Mouse (Mus musculus): Measurements from ENCODE around the gene Zdhhc22. TPM values are rescaled to one million over a fixed set of nuclear protein-coding genes. Genes with fewer than 3 reads are reported as not detected.
A peak's percentile ranks its signal among the peaks of the same experiment; 100 is the strongest.

The Zdhhc22 gene
- polyA plus RNA-seq, 1 experiment from 2014 or later: not detected

DNA sequence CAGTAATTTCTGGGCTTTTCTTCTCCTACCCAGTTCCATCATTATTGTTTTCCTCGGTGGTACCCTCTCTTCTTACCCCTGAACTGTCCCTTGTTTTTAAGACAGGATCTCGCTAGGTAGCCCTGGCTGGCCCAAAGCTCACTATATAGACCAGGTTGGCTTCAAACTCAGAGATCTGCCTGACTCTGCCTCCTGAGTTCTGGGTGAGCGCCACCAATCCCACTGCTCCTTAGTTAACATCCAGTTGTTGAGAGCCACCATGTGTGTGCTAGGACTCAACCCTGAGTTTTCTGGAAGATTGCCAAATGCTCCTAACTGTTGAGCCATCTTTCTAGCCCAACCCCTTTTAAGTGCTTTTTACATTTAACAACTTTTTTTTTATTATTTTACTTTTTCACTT lies 39.3 kb downstream of the Zdhhc22 start:
- no peak for DNase-seq

DNA sequence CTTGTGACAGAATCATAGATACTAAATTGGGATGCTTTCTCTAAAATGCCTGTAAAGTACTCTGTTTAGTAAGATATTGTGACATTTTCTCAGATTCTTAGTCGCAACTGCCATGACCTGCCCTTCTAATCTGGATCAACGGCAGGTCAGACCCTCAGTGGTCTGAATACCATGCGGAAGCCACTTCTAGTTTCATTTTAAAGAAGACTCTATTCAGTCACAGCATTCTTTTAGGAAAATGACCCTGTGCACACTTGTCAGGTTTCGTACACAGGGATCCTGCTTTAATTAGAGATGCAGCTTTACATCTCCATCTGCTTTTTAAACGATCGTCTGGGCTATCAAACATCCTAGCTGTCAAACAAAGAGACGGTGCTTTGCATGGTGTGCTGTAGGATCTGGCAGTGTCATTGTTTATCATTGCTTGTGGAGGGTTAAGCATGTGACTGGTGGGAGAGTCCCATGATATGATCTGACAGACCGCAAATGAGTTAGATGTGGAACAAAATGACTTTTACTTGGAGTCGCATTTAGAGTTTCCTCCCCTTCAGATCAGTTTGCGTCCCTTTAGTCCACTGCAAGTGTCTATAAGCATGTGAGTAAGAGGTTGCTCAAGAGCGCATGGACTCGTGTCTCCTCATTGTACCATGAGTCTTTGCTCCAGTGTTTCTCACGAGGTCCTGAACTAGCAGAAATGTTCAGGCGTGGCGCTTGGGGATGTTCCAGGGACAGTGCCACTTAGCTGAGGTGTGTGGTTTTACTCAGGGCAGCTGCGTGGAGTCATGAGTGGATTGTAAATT lies 39.9 kb downstream of the Zdhhc22 start:
- H3K9ac ChIP-seq (replicated peaks): no peak overlapping the region
- 57% methylated on average over 16 of the region's 16 CpGs for WGBS (ENCODE audit: insufficient replicate concordance)
- no peaks in the 10 kb centered on the region for H3K9me3 ChIP-seq (ENCODE audit: low read length)
- no peaks in the 10 kb centered on the region for H3K27me3 ChIP-seq (ENCODE audit: insufficient read depth, low read length)
- H3K27ac ChIP-seq (ENCODE audit: low read depth): no peak overlapping the region
- TF ChIP-seq CTCF (IDR thresholded peaks at IDR 0.05; ENCODE audit: low read depth) (no peak), EP300 (IDR thresholded peaks at IDR 0.05; ENCODE audit: low read depth) (no peak)
- ATAC-seq (no peak), DNase-seq (no peak)
- H3K4me2 ChIP-seq (ENCODE audit: low read depth, low read length): peak overlapping the region; percentile 53
- 0 out of 2 replicates have a peak overlapping the region, but pooled peaks have one; percentile 3 for H3K4me3 ChIP-seq (ENCODE audit: low read depth, low read length)
- peaks cover 20% of the 10 kb centered on the region for H3K4me1 ChIP-seq (ENCODE audit: insufficient read depth)
- peaks cover 8% of the 10 kb centered on the region for H3K36me3 ChIP-seq (replicated peaks; ENCODE audit: insufficient read depth, low read length)

More for the DNA sequence above, 39.3 kb downstream of the Zdhhc22 start:
- Histone ChIP-seq H3K36me3 (replicated peaks; ENCODE audit: insufficient read depth, low read length) (peaks cover 10% of the 10 kb centered on the region), H3K4me2 (ENCODE audit: low read depth, low read length) (peak overlapping the region; percentile 53; the same call in 1 of the 2 replicates), H3K4me1 (ENCODE audit: insufficient read depth) (peaks cover 18% of the 10 kb centered on the region), H3K9ac (replicated peaks) (no peak overlapping the region), H3K9me3 (ENCODE audit: low read length) (no peaks in the 10 kb centered on the region), H3K27ac (ENCODE audit: low read depth) (no peak overlapping the region), H3K27me3 (ENCODE audit: insufficient read depth, low read length) (no peaks in the 10 kb centered on the region), H3K4me3 (ENCODE audit: low read depth, low read length) (no peak overlapping the region)
- TF ChIP-seq EP300 (IDR thresholded peaks at IDR 0.05; ENCODE audit: low read depth): no peak
- WGBS (ENCODE audit: insufficient replicate concordance): 91% methylated on average over 3 of the region's 3 CpGs
- ATAC-seq: no peak

DNA sequence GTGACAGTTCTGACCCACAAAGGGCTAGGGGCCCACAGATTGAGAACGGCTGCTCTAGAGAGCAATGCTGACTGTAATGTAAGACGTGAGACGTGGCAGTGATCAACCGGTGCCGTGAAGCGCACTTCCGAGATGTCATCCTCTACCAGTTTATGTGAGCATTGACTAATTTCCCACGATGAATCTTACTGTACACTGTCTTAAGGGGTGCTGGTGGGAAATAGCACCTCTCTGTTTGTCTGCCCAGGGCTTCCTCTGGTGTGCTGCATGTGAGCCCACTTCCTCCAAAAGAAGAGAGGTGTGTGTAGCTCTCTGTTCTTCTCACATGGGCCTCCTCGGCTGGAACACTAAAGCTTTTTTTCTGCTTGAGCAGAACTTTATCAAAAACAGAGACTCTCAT lies 40.7 kb downstream of the Zdhhc22 start:
- H3K27me3 ChIP-seq (ENCODE audit: insufficient read depth, low read length): no peaks in the 10 kb centered on the region
- no peak overlapping the region for H3K4me3 ChIP-seq (ENCODE audit: low read depth, low read length)
- peak overlapping the region; percentile 22; the same call in 1 of the 2 replicates for H3K4me2 ChIP-seq (ENCODE audit: low read depth, low read length)
- no peak overlapping the region for H3K27ac ChIP-seq (ENCODE audit: low read depth)
- H3K9me3 ChIP-seq (ENCODE audit: low read length): no peaks in the 10 kb centered on the region
- DNase-seq (no peak), ATAC-seq (no peak)
- TF ChIP-seq EP300 (IDR thresholded peaks at IDR 0.05; ENCODE audit: low read depth) (no peak), CTCF (IDR thresholded peaks at IDR 0.05; ENCODE audit: low read depth) (no peak)
- 65% methylated on average over 9 of the region's 9 CpGs for WGBS (ENCODE audit: insufficient replicate concordance)
- peaks cover 20% of the 10 kb centered on the region for H3K4me1 ChIP-seq (ENCODE audit: insufficient read depth)
- no peak overlapping the region for H3K9ac ChIP-seq (replicated peaks)
- H3K36me3 ChIP-seq (replicated peaks; ENCODE audit: insufficient read depth, low read length): peaks cover 8% of the 10 kb centered on the region

DNA sequence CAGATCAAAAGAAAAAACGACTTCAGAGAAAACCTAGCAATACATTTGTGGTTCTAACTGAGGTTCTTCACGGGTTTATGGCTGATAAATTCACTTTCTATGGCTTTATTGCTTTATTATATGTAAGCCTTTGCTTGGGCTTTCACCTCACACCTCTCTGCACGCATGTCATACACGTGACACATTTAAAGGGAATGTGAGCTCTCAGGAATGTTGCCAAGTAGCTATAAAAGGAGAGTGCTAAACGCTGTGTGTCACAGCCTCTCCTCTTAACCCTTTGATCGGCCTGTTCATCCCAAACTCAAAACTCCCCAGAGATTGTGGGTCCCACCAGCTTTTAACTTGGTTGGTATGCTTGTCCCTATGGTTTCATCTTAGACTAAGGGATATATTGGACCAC lies 41.6 kb downstream of the Zdhhc22 start:
- no peak overlapping the region for H3K27ac ChIP-seq (ENCODE audit: low read depth)
- peak overlapping the region; percentile 94; the same call in 1 of the 2 replicates for H3K4me2 ChIP-seq (ENCODE audit: low read depth, low read length)
- no peak overlapping the region; the same call in 1 of the 2 replicates for H3K9ac ChIP-seq (replicated peaks)
- 60% methylated on average over 6 of the region's 6 CpGs for WGBS (ENCODE audit: insufficient replicate concordance)
- no peaks in the 10 kb centered on the region for H3K9me3 ChIP-seq (ENCODE audit: low read length)
- H3K27me3 ChIP-seq (ENCODE audit: insufficient read depth, low read length): no peaks in the 10 kb centered on the region
- ATAC-seq (no peak), DNase-seq (no peak)
- TF ChIP-seq EP300 (IDR thresholded peaks at IDR 0.05; ENCODE audit: low read depth): no peak
- no peak for TF ChIP-seq CTCF (IDR thresholded peaks at IDR 0.05; ENCODE audit: low read depth)
- no peak overlapping the region for H3K4me3 ChIP-seq (ENCODE audit: low read depth, low read length)
- peaks cover 20% of the 10 kb centered on the region for H3K4me1 ChIP-seq (ENCODE audit: insufficient read depth)
- 0 out of 2 replicates have a peak, but pooled peaks cover 3% of the 10 kb centered on the region for H3K36me3 ChIP-seq (replicated peaks; ENCODE audit: insufficient read depth, low read length)

DNA sequence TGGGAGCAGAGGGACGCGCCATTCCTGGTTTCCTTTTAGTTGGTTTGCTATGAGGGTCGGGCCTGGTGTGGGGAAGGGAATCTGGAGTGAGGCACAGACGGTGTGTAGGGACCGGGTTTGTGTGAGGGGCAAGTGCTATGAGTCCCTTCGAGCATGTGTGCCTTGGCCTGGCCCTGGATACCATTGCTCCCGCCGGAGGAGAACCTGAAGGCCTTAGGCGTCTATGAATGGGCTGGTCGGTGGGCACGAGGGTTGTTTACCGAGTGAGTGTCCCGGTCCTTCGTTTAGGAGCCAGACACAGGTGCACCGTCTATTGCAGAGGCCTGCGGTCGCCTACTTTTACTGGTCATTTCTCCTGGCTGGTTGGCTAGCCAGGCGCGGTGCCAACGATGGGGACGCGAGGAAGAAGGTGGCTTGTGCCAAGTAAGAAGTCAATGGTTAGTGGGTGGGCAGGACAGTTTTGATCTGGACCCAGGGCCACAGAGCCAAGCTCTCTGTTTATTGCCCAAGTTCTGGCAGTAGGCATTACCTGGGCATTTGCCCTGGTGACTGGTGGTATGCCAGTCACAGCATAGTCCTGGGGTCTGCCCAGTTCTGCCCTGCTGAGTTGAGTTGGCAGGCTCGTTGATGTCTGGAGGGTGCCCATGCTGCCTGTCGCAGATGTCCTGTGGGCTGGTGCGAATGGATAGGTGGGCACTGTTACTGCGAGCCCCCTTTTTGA lies 42.4 kb downstream of the Zdhhc22 start:
- ATAC-seq: peak; percentile 9; the same call in 1 of the 2 replicates
- peaks cover 20% of the 10 kb centered on the region for H3K4me1 ChIP-seq (ENCODE audit: insufficient read depth)
- 0 out of 2 replicates have a peak, but pooled peaks cover 2% of the 10 kb centered on the region for H3K36me3 ChIP-seq (replicated peaks; ENCODE audit: insufficient read depth, low read length)
- H3K9ac ChIP-seq (replicated peaks): peak overlapping the region; percentile 89
- peak overlapping the region; percentile 94 for H3K4me2 ChIP-seq (ENCODE audit: low read depth, low read length)
- H3K27ac ChIP-seq (ENCODE audit: low read depth): peak overlapping the region; percentile 100
- peak; percentile 58 for DNase-seq
- 13% methylated on average over 26 of the region's 26 CpGs for WGBS (ENCODE audit: insufficient replicate concordance)
- TF ChIP-seq CTCF (IDR thresholded peaks at IDR 0.05; ENCODE audit: low read depth): no peak
- TF ChIP-seq EP300 (IDR thresholded peaks at IDR 0.05; ENCODE audit: low read depth): no peak
- no peaks in the 10 kb centered on the region for H3K9me3 ChIP-seq (ENCODE audit: low read length)
- H3K27me3 ChIP-seq (ENCODE audit: insufficient read depth, low read length): no peaks in the 10 kb centered on the region
- peak overlapping the region; percentile 87 for H3K4me3 ChIP-seq (ENCODE audit: low read depth, low read length)
